Mouse (Mus musculus): ENCODE measurements around the gene Grb2. TPM values are rescaled to one million over a fixed set of nuclear protein-coding genes. Genes with fewer than 3 reads are reported as not detected.

Grb2 gene
- polyA plus RNA-seq, 1 experiment from 2014 or later, result 54.2 TPM

DNA sequence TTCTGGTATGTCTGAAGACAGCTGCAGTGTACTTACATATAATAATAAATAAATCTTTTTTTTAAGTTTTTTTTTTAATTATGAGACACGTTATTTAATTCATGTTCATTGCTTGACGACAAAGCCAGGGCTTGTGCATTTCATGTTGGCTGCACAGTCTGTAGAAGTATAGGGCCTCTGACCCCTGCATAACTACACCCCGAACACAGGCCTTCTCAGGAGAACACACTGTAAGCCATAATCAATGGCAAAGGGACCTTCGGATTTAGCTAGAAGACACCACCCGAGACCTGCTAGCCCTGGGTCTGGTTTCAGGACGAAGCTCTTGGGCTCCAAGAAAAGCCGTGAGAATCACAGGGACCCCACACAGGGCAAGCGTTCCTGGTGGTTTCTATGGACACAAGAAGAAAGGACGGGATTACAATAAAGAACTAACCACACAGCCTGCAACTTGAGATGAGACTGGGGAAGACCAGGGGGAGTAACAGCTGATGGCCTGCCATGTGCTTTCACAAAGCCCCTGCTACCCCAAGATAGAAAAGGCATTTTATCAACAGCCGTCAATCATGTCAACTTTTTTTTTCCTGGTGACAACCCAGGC is 29.3 kb upstream of the Grb2 start:
- Histone ChIP-seq H3K4me2 (replicated peaks; ENCODE audit: low read depth) (no peak overlapping the region), H3K27ac (replicated peaks) (no peak overlapping the region), H3K27me3 (ENCODE audit: control insufficient read depth, insufficient read depth, low read length) (no peaks in the 10 kb centered on the region), H3K4me3 (ENCODE audit: low read depth, low read length) (no peak overlapping the region), H3K9me3 (ENCODE audit: control insufficient read depth, low read length) (no peaks in the 10 kb centered on the region), H3K4me1 (replicated peaks; ENCODE audit: control insufficient read depth, insufficient read depth) (no peaks in the 10 kb centered on the region; the same call in 1 of the 2 replicates), H3K9ac (ENCODE audit: low read length) (no peak overlapping the region), H3K36me3 (ENCODE audit: control insufficient read depth, insufficient read depth, low read length) (no peaks in the 10 kb centered on the region)
- ATAC-seq (ENCODE audit: low FRiP score, low TSS enrichment) (no peak), DNase-seq (ENCODE audit: low spot score) (no peak)
- TF ChIP-seq CTCF (IDR thresholded peaks at IDR 0.05; ENCODE audit: low read depth) (no peak), EP300 (optimal IDR thresholded peaks at IDR 0.05) (no peak)
- 73% methylated on average over 10 of the region's 10 CpGs for WGBS

GRCm38 (mm10) chr11:115734041-115734686 is 25.8 kb upstream of the Grb2 start:
- 44% methylated on average over 11 of the region's 11 CpGs for WGBS
- Histone ChIP-seq H3K4me3 (ENCODE audit: low read depth, low read length) (no peak overlapping the region), H3K9ac (ENCODE audit: low read length) (no peak overlapping the region), H3K4me2 (replicated peaks; ENCODE audit: low read depth) (no peak overlapping the region), H3K9me3 (ENCODE audit: control insufficient read depth, low read length) (no peaks in the 10 kb centered on the region), H3K27me3 (ENCODE audit: control insufficient read depth, insufficient read depth, low read length) (no peaks in the 10 kb centered on the region), H3K4me1 (replicated peaks; ENCODE audit: control insufficient read depth, insufficient read depth) (no peaks in the 10 kb centered on the region; the same call in 1 of the 2 replicates), H3K36me3 (ENCODE audit: control insufficient read depth, insufficient read depth, low read length) (no peaks in the 10 kb centered on the region), H3K27ac (replicated peaks) (no peak overlapping the region)
- ATAC-seq (ENCODE audit: low FRiP score, low TSS enrichment) (no peak), DNase-seq (ENCODE audit: low spot score) (peak; percentile 48)
- no peak for TF ChIP-seq CTCF (IDR thresholded peaks at IDR 0.05; ENCODE audit: low read depth)
- TF ChIP-seq EP300 (optimal IDR thresholded peaks at IDR 0.05), result no peak

DNA sequence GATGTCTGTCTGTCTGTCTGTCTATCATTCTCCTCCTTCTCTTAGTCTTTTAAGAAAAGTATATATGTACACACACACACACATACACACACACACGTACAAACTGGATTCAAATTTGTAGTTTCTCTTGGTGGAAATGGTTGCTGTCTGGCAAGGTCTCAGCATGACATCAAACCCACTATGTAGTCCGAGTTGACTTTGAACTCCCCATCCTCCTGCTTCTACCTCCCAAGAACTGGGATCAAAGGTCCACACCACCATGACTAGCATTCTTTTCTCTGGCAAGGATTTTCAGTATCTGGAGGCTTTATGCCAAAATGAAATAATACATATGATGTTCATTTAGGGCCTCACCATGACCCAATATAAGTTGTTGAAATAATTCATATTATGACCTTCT is 14.8 kb upstream of the Grb2 start:
- WGBS, result 74% methylated on average over 2 of the region's 2 CpGs
- Histone ChIP-seq H3K9me3 (ENCODE audit: control insufficient read depth, low read length) (no peaks in the 10 kb centered on the region), H3K27ac (replicated peaks) (peak overlapping the region; percentile 65), H3K4me2 (replicated peaks; ENCODE audit: low read depth) (no peak overlapping the region), H3K27me3 (ENCODE audit: control insufficient read depth, insufficient read depth, low read length) (no peaks in the 10 kb centered on the region), H3K4me1 (replicated peaks; ENCODE audit: control insufficient read depth, insufficient read depth) (no peaks in the 10 kb centered on the region), H3K4me3 (ENCODE audit: low read depth, low read length) (no peak overlapping the region), H3K9ac (ENCODE audit: low read length) (peak overlapping the region; percentile 23; the same call in 1 of the 2 replicates), H3K36me3 (ENCODE audit: control insufficient read depth, insufficient read depth, low read length) (no peaks in the 10 kb centered on the region)
- TF ChIP-seq CTCF (IDR thresholded peaks at IDR 0.05; ENCODE audit: low read depth) (no peak), EP300 (optimal IDR thresholded peaks at IDR 0.05) (no peak)
- ATAC-seq (ENCODE audit: low FRiP score, low TSS enrichment) (no peak), DNase-seq (ENCODE audit: low spot score) (no peak)

DNA sequence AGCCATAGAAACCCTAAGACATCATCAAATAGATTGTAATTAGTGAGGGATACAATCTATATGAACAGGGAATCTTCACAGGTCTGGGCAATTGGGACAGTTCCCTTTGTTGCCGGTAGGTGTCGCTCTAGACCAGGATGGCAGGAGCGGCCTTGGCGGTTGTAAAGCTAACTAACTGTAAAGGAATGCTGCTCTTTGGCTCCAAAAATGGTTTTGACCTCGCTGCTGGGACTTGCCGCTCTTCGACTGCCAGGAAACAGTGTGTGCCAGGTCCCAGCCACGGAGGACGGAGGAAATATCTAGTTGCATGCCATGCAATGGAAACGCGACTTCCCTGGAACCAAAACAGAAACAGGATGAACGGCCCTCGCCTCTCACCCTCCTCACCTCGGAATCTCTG is 14.2 kb upstream of the Grb2 start:
- Histone ChIP-seq H3K4me1 (replicated peaks; ENCODE audit: control insufficient read depth, insufficient read depth) (no peaks in the 10 kb centered on the region), H3K9ac (ENCODE audit: low read length) (peak overlapping the region; percentile 23; the same call in 1 of the 2 replicates), H3K4me3 (ENCODE audit: low read depth, low read length) (peak overlapping the region; percentile 22), H3K27me3 (ENCODE audit: control insufficient read depth, insufficient read depth, low read length) (no peaks in the 10 kb centered on the region), H3K4me2 (replicated peaks; ENCODE audit: low read depth) (peak overlapping the region; percentile 34), H3K27ac (replicated peaks) (peak overlapping the region; percentile 65), H3K36me3 (ENCODE audit: control insufficient read depth, insufficient read depth, low read length) (no peaks in the 10 kb centered on the region), H3K9me3 (ENCODE audit: control insufficient read depth, low read length) (no peaks in the 10 kb centered on the region)
- TF ChIP-seq EP300 (optimal IDR thresholded peaks at IDR 0.05), result no peak
- TF ChIP-seq CTCF (IDR thresholded peaks at IDR 0.05; ENCODE audit: low read depth), result peak; percentile 99
- ATAC-seq (ENCODE audit: low FRiP score, low TSS enrichment) (peak; percentile 72), DNase-seq (ENCODE audit: low spot score) (peak; percentile 78)
- WGBS, result 10% methylated on average over 14 of the region's 14 CpGs

DNA sequence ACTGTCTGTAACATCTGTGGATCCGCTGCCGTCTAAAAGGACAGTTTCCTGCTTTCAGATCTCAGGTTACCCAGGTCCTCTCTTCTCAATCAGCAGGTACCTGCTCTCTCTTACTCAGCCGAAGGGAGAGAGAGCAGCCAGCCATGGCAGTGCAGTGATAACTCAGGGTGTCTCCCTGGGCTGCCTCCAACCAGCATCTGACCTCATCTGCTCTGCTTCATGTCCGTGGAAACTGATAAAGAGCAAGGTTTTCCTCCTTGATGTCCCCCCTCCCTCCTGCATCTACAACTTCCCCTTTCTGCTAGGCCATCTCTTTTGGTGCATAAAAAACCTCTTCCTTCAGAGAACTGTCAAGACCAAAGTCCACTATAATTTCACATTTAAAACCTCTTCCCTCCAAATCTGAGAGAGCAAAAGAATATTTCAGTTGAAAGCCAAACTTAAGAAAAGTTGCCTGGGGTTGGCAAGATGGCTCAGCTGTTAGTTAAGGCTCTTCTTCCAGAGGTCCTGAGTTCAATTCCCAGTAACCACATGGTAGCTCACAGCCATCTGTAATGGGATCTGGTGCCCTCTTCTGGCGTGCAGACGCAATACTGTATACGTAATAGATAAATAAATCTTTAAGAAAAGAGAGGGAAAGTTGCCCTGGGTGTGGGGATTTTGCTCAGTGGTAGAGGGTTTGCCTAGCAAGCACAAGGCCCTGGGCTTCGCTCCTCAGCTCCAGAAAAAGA is 9.4 kb upstream of the Grb2 start:
- DNase-seq (ENCODE audit: low spot score) (no peak), ATAC-seq (ENCODE audit: low FRiP score, low TSS enrichment) (no peak)
- H3K4me2 ChIP-seq (replicated peaks; ENCODE audit: low read depth), result no peak overlapping the region
- no peak for TF ChIP-seq EP300 (optimal IDR thresholded peaks at IDR 0.05)
- TF ChIP-seq CTCF (IDR thresholded peaks at IDR 0.05; ENCODE audit: low read depth), result peak; percentile 73
- no peaks in the 10 kb centered on the region for H3K36me3 ChIP-seq (ENCODE audit: control insufficient read depth, insufficient read depth, low read length)
- H3K27ac ChIP-seq (replicated peaks), result no peak overlapping the region
- H3K9ac ChIP-seq (ENCODE audit: low read length), result no peak overlapping the region
- H3K27me3 ChIP-seq (ENCODE audit: control insufficient read depth, insufficient read depth, low read length), result no peaks in the 10 kb centered on the region
- no peaks in the 10 kb centered on the region for H3K4me1 ChIP-seq (replicated peaks; ENCODE audit: control insufficient read depth, insufficient read depth)
- no peak overlapping the region for H3K4me3 ChIP-seq (ENCODE audit: low read depth, low read length)
- H3K9me3 ChIP-seq (ENCODE audit: control insufficient read depth, low read length), result no peaks in the 10 kb centered on the region
- 50% methylated on average over 8 of the region's 8 CpGs for WGBS
